Mouse (Mus musculus) T-helper 17 cell (primary cell): ENCODE measurements around the gene Slain2.
"Not testable (repeated sequence)": the region's sequence is repeated elsewhere in the genome, so short reads cannot be mapped to it uniquely, and the experiment has no call there.

Experiments
- in situ Hi-C, 2 experiments: fragments of 300-600 bp; cut with MboI, MseI; formaldehyde crosslinking; loops; 1 replicate in 1 of 2; 2 replicates in 1 of 2; pipeline ENCODE4 v1.15.1; 2025; ENCODE audit warnings: high pct_unique_total_duplicates in 2 of 2

The Slain2 gene

DNA sequence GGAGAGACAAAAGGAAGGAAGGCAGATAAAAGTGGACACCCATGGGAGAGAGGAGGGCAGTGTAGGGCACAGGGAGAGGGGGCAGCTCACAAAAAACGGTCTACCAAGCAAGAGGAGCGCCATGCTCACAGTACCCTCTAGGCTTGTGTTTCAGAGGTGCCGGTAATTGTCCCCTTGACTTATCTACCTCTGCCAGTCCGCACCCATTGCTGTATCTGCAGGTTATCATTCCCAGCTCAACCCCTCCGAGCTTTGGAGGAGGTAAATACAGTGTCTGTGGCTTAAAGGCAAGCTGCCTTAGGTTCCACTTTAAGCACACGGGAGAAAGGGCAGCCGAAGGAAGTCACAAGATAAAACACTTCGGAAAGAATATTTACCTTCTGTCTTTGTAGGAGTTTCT lies 14.8 kb upstream of the Slain2 start:
- in situ Hi-C loops = no loop called here

DNA sequence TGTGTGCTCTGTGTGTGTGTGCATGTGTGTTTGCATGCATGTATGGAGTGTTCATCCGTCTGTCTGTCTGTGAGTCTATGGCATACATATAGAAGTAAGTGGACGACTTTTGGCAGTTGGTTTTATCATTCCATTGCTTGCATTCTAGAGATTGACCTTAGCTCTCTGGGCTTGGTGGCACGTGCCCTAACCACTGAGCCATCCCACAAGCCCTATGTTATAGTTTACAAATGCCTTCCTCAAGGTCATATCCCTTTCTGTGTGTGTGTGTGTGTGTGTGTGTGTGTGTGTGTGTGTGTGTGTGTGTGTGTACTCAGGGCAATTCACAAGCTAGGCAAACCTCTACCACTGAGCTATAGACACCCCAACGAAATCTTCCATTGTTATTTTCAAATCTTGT lies 12.2 kb upstream of the Slain2 start:
- in situ Hi-C loops = loop anchor here in 1 of 2 experiments (10.0 kb wide), 1 partner anchor 73 kb away; the partner anchor contains the start of gene Gm10135

- in situ Hi-C loops = loop anchor here in 1 of 2 experiments (10.0 kb wide), 1 partner anchor 72 kb away; the partner anchor contains the start of gene Gm10135
Measured at GRCm38 (mm10) chr5:72902312-72902711, 11.8 kb upstream of the Slain2 start.

DNA sequence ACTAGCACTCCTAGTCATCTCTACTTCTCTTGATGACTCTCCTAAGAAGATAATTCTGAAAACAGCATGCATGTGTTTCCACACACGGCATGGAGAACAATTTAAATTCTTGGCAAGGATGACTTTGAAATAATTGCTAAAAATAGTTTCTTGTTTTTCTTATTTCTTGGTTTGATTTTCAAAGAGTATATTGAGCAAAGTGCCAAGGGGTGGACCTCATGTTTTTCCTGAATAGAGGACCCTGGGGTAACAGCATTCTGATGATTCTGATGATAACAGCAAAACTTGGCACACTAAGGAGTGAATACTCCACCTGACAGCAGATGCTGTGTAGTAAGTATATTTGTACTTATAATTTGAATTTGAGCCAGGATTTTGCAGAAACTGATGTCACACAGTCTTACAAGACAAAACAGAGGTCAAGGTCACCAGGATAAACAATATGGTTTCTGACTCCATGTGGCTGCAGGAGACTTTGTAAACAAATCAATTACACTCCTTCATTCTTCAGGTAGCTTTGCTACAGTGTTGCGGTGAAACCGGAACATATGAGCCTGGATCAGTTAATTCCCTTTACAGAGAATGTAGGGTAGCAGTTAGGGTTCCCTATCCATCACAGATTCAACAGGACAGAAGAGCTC lies 11.1 kb upstream of the Slain2 start:
- in situ Hi-C loops = loop anchor here in 1 of 2 experiments (10.0 kb wide), 1 partner anchor 72 kb away; the partner anchor contains the start of gene Gm10135

GRCm38 (mm10) chr5:72904903-72905790 lies 9.0 kb upstream of the Slain2 start:
- in situ Hi-C loops = loop anchor here in 1 of 2 experiments (10.0 kb wide), 1 partner anchor 70 kb away; the partner anchor contains the start of gene Gm10135

- in situ Hi-C loops = loop anchor here in 1 of 2 experiments (10.0 kb wide), 1 partner anchor 67 kb away; the partner anchor contains the start of gene Gm10135
Measured at GRCm38 (mm10) chr5:72907402-72907801, 6.7 kb upstream of the Slain2 start.

- in situ Hi-C loops = loop anchor here in 1 of 2 experiments (10.0 kb wide), 1 partner anchor 66 kb away; the partner anchor contains the start of gene Gm10135
Measured at GRCm38 (mm10) chr5:72908324-72908936, 5.7 kb upstream of the Slain2 start.

- in situ Hi-C loops = loop anchor here in 1 of 2 experiments (10.0 kb wide), 1 partner anchor 65 kb away; the partner anchor contains the start of gene Gm10135
Measured at GRCm38 (mm10) chr5:72909363-72909762, 4.7 kb upstream of the Slain2 start.

- in situ Hi-C loops = no loop called here
Measured at GRCm38 (mm10) chr5:72910373-72910772, 3.7 kb upstream of the Slain2 start.

GRCm38 (mm10) chr5:72911284-72911683 lies 2.8 kb upstream of the Slain2 start:
- in situ Hi-C loops = no loop called here

GRCm38 (mm10) chr5:72914633-72915561 lies 793 bp downstream of the Slain2 start:
- in situ Hi-C loops = no loop called here

DNA sequence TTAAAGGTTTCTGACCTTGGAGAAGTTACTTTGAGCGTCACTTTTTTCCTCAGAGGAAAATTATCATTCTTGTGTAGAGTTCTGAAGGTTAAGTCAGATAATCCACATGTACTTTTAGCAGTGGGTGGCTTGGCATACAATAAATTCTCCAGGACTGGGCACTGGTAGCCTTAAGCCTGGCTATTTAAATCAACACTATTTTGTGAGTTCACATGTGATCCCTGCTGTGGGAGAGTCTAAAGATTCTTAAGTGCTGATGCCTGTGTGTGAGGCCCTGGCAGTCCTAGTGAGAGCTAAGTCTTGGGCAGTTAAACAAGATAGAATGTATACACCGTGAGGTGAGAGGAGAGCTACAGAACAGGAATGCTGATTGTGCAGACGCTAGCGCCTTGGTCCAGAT lies 1.9 kb downstream of the Slain2 start:
- in situ Hi-C loops = no loop called here

- in situ Hi-C loops = no loop called here
Measured at GRCm38 (mm10) chr5:72916851-72917250, 2.7 kb downstream of the Slain2 start.

- in situ Hi-C loops = no loop called here
Measured at GRCm38 (mm10) chr5:72920416-72920815, 6.3 kb downstream of the Slain2 start.

DNA sequence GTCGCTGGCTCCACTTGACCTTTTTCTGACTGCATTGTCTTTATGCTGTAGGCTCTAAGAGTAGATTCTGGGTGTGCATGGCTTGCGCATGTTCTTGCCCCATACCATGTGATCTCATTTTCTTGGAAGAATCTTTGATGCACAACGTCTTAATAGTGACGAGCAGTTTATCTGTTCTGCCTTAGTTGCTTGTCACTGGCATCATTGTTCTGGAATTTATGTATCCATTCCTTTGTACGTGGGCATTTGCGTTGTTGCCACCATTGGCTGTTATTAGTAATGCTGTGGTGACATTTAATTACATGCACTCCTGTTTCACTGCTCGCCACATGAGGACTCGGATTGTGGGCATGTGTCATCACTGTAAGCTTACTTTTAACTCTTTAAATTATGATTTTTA lies 7.1 kb downstream of the Slain2 start:
- in situ Hi-C loops = no loop called here

DNA sequence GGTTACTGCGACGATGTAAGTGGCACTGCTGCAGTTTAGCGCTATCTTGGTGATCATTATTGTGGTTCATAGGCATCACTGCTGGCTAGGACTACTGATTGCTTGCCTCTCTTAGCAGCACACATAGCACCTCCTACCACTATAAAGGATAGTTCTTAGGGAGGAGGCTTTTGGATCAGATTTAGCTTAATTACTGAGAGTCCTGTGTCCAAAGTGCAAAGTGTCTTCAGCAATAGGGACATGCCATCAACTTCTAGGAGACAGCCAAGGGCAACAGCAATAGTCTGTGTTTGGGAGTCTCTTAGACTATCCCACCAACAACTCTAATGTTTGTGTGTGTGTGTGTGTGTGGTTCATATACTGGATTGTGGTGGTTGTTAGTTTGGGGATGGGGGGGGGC lies 8.7 kb downstream of the Slain2 start:
- in situ Hi-C loops = no loop called here

GRCm38 (mm10) chr5:72927074-72927473 lies 13.0 kb downstream of the Slain2 start:
- in situ Hi-C loops = no loop called here

GRCm38 (mm10) chr5:72933026-72933675 lies 19.0 kb downstream of the Slain2 start:
- in situ Hi-C loops = no loop called here

GRCm38 (mm10) chr5:72938421-72938820 lies 24.3 kb downstream of the Slain2 start:
- in situ Hi-C loops = not testable (repeated sequence)

DNA sequence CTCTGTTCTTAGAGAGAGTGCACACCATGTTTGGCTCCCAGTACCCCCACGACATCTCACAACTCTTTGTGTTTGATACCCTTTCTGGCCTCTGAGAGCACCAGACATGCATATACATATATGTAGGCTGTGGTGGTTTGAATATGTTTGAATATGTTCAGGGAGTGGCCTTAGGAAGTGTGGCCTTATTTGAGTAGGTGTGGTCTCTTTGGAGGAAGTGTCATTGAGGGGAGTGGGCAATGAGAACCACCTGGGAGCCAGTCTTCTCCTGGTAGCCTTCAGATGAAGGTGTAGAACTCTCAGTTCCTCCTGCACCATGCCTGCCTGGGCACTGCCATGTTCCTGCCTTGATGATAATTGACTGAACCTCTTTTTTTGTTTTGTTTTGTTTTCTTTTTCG lies 25.2 kb downstream of the Slain2 start:
- in situ Hi-C loops = no loop called here
